Mouse (Mus musculus) stomach, embryonic 15.5 days (tissue): Measurements from ENCODE around the gene Teddm3. TPM values are rescaled to one million over a fixed set of nuclear protein-coding genes. Genes with fewer than 3 reads are reported as not detected.
A peak's percentile ranks its signal among the peaks of the same experiment; 100 is the strongest.
"Not testable (repeated sequence)": the region's sequence is repeated elsewhere in the genome, so short reads cannot be mapped to it uniquely, and the experiment has no call there.

Experiments
- ATAC-seq: fragments of 200-750 bp; cut with Nextera tagmentation; 2 replicates; pipeline ENCODE4 v1.8.0; 2017; ENCODE audit warnings: low read depth, moderate number of reproducible peaks, moderate TSS enrichment; ENCODE audit not compliant: insufficient read depth, low FRiP score
- H3K27ac ChIP-seq: fragments of 300-500 bp; sonication (generic); 2 replicates; pipeline ENCODE4 v1.5.1; 2015; ENCODE audit warnings: mild to moderate bottlenecking, inconsistent platforms
- H3K27me3 ChIP-seq: fragments of 300-500 bp; sonication (generic); replicated peaks from 2 replicates; pipeline ENCODE4 v1.6.1; 2015; ENCODE audit warnings: inconsistent platforms
- H3K36me3 ChIP-seq: fragments of 300-500 bp; sonication (generic); 2 replicates; pipeline ENCODE4 v1.6.1; 2015; ENCODE audit warnings: inconsistent platforms
- H3K4me1 ChIP-seq: fragments of 300-500 bp; sonication (generic); 2 replicates; pipeline ENCODE4 v1.6.1; 2015; ENCODE audit warnings: inconsistent platforms
- H3K4me2 ChIP-seq: fragments of 300-500 bp; sonication (generic); 2 replicates; pipeline ENCODE4 v1.6.1; 2015; ENCODE audit warnings: mild to moderate bottlenecking, inconsistent platforms
- H3K4me3 ChIP-seq: fragments of 300-500 bp; sonication (generic); replicated peaks from 2 replicates; pipeline ENCODE4 v1.5.1; 2015; ENCODE audit warnings: inconsistent platforms
- H3K9ac ChIP-seq: fragments of 300-500 bp; sonication (generic); 2 replicates; pipeline ENCODE4 v1.6.1; 2015; ENCODE audit warnings: inconsistent platforms
- H3K9me3 ChIP-seq: fragments of 300-500 bp; sonication (generic); 2 replicates; pipeline ENCODE4 v1.6.1; 2016; ENCODE audit warnings: inconsistent platforms
- WGBS: fragments of 180-500 bp; shearing (Covaris S2); methylation state at CpG from one replicate; pipeline ENCODE4 v1.1.7; 2015; 5-methylcytosine and 5-hydroxymethylcytosine counted together
- polyA plus RNA-seq: library from polyadenylated mRNA; unstranded; fragments of >200 nt; fragmentation: Nextera tagmentation; extraction: Ambion mirVana; gene quantifications from 2 replicates; pipeline ENCODE4 v1.2.1, GENCODE M21; 2015

Gene Teddm3
- polyA plus RNA-seq, 1 experiment from 2014 or later = 5.8 TPM

DNA sequence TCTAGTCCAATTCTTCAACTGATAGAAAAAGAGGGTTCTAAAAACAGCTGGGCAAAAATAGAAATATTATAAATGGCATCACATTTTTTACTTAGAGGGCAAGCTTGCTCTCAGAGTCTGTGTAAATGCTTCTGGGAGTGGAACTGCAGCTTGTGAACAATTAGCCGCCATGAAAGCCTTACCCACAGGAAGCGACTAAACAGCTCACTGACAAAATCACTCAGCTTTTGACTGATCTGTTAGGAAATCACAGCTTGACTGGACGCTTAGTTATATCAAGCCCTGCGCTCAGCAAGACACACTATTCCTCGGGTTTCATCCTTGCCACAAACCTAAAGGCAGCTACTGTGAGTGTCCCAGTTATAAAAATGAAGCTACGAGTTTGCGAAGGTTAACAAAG, 33.8 kb upstream of the Teddm3 start:
- no peak for ATAC-seq
- Histone ChIP-seq H3K4me2 (no peak overlapping the region), H3K27me3 (no peaks in the 10 kb centered on the region), H3K36me3 (no peaks in the 10 kb centered on the region), H3K4me3 (no peak overlapping the region), H3K27ac (no peak overlapping the region), H3K9me3 (no peaks in the 10 kb centered on the region), H3K9ac (no peak overlapping the region), H3K4me1 (no peaks in the 10 kb centered on the region)
- WGBS = 46% methylated on average over 7 of the region's 7 CpGs

DNA sequence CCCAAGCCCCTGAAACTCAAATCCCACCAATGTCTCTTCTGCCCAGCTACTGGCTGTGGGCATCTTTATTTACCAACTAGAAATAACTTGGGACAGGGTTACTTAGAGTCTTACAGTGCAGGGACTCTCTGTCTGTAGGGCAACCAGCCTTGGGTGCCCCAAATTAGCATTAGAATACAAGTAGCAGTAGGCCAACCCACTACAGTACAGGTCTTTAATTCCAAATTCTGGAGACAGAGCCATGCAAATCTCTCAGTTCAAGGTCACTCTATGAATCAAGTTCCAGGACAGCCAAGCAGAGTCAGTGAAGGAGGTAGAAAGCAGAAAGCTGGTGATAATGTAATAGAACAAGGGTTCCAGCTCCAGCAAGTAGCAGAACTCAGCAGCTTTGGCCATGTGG, 30.9 kb upstream of the Teddm3 start:
- Histone ChIP-seq H3K27me3 (no peaks in the 10 kb centered on the region), H3K4me3 (no peak overlapping the region), H3K9me3 (no peaks in the 10 kb centered on the region), H3K4me1 (no peaks in the 10 kb centered on the region), H3K27ac (no peak overlapping the region), H3K9ac (no peak overlapping the region), H3K36me3 (no peaks in the 10 kb centered on the region), H3K4me2 (no peak overlapping the region)
- ATAC-seq = no peak

DNA sequence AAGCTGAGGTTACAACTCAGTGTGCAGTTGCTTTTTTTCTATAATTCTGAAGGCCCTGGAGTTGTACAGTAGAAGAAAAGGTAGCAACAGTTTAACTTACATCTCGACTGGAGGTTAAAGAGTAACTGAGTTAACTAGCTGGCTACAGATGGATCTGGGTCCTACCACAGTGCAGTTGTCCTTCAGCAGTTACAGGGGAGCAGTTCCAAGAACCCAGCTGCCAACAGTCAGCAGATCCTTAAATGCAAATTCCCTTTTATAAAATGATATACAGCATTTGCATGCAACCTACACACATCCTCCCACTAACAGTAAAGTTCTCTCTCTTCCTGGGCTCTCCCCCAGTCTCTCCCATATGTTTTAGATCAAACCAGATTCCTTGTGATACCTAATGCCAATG, 28.3 kb upstream of the Teddm3 start:
- ATAC-seq = no peak
- Histone ChIP-seq H3K36me3 (no peaks in the 10 kb centered on the region), H3K9ac (no peak overlapping the region), H3K4me3 (no peak overlapping the region), H3K9me3 (no peaks in the 10 kb centered on the region), H3K4me1 (no peaks in the 10 kb centered on the region), H3K4me2 (no peak overlapping the region), H3K27me3 (no peaks in the 10 kb centered on the region), H3K27ac (no peak overlapping the region)
- WGBS = 55% methylated on average over 1 of the region's 1 CpGs

DNA sequence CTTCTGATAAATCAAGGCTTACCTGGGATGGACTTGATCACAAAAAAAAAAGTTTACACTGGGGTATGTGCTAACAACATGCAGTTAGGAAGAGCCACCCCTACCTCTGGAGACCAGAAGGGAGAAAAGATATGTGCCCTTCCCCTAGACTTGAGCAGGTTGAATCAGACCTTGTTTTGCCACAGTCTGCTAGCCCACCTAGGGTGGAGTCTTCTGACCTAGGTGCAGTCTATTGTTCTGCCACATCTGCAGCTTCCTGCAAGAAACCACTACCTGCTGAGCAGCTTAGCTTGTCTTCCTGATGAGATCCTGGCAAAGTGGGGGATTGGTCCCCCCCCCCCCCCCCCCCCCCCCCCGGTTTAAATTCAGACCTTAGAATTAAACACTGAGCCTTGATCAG, 21.4 kb upstream of the Teddm3 start:
- no peaks in the 10 kb centered on the region for H3K27me3 ChIP-seq
- H3K4me1 ChIP-seq = no peaks in the 10 kb centered on the region
- no peak for ATAC-seq
- whole genome bisulfite sequencing = no CpG with 5 or more reads among the region's 1 CpGs
- no peak overlapping the region for H3K4me3 ChIP-seq
- H3K36me3 ChIP-seq = no peaks in the 10 kb centered on the region
- no peak overlapping the region for H3K9ac ChIP-seq
- H3K27ac ChIP-seq = no peak overlapping the region
- H3K9me3 ChIP-seq = no peaks in the 10 kb centered on the region
- H3K4me2 ChIP-seq = no peak overlapping the region

DNA sequence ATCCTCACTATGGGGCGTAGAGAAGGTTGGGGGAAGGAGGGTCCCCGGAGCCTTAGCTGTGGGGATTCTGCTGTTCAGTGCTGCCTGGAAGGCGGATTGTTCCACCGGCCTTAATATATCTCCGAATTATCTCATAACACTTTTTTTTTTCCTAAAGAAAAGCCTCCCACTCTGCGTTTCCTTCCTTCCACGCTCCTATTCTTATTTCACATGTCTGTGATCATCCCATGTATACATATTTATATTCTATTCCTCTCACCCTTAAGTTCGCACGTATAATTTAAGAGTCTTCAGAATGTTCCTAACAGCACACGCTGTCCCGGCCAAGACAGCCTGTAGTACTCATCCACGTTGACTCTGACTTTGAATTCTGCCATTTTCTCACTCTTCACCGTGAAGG, 14.9 kb upstream of the Teddm3 start:
- no peaks in the 10 kb centered on the region for H3K27me3 ChIP-seq
- H3K27ac ChIP-seq = no peak overlapping the region
- H3K4me3 ChIP-seq = no peak overlapping the region
- ATAC-seq = no peak
- no peaks in the 10 kb centered on the region for H3K36me3 ChIP-seq
- H3K9me3 ChIP-seq = no peaks in the 10 kb centered on the region
- H3K4me2 ChIP-seq = no peak overlapping the region
- WGBS = 86% methylated on average over 13 of the region's 13 CpGs
- H3K4me1 ChIP-seq = no peaks in the 10 kb centered on the region
- no peak overlapping the region for H3K9ac ChIP-seq

DNA sequence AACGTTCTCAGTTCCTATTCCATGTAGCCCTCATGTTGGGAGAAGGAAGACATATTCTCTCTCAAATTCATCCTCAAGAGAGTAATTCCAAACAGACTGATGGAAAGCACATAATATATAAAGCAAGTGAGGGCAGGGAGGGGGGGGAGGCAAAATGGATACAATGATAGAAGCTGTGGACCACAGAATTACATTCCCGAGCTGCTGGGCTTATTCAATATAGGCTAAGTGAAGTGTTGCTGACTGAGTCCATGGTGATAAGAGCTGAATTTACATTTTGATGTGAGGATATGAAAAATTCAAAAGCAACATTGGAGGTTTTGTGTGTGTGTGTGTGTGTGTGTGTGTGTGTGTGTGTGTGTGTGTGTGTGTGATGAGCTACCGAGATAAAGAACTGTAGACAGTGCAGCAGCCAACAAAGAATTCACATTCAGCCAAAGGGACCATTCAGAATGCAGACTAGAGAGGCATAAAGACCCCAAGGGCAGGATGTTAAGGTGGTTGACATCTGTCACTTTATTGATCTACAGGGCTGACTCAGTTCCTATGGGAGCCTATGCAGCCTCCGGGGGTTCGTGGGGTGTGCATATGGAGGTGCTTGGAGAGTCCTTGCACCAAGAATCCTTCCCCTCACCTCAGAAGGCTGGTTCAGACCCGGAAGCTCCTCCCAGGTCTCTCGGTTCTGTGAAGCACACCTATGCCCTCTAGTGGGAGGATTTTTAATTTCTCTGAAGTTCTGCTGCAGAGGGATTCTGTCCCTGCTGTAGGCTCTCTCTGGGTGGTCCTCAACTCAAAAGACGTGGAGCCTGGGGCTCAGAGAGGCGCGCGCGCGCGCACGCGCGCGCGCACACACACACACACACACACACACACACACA, 11.8 kb upstream of the Teddm3 start:
- not testable (repeated sequence) for H3K4me3 ChIP-seq, H3K9me3 ChIP-seq, H3K4me2 ChIP-seq, H3K27ac ChIP-seq, H3K4me1 ChIP-seq, H3K9ac ChIP-seq, H3K27me3 ChIP-seq, H3K36me3 ChIP-seq
- peak; percentile 63; the same call in 1 of the 2 replicates for ATAC-seq
- 20% methylated on average over 17 of the region's 19 CpGs for WGBS

DNA sequence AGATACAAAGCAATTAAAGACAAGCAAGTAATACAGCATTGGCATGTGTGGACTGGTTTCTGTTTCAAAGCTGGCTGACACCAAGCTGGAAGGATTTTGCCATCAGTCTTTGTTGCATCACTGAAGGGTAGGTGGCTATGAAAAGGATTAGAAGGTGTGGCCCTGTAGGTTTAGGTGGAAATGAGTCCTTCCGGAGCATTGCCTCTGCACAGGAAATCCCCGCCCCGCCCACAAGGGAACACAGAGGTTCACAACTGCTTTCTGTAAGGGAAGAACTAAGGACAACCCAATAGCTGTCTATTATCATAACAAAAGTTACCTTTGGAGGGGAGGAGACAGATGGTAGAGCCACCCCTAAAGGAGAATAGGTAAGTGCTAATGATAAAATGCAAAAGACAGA, 9.6 kb upstream of the Teddm3 start:
- WGBS = 80% methylated on average over 3 of the region's 3 CpGs

DNA sequence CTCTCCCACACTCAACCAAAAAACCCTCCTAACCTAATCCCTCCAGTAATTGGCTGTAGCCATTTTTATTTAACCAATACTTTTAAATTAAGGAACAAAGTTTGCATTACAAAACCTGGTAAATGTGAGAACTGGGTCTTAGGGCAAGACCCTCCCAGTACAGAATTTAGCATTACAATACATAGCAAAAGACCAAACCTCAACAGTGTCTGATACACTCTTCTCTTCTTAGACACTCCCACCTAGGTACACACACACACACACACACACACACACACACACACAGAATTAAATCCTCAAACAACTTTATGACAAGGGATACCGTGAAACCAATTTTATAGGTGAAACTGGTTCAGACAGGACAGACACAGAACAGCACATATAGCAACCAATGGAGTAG, 5.4 kb upstream of the Teddm3 start:
- not testable (repeated sequence) for H3K4me3 ChIP-seq, ATAC-seq, H3K9me3 ChIP-seq, H3K9ac ChIP-seq, H3K27ac ChIP-seq, H3K27me3 ChIP-seq, H3K4me2 ChIP-seq, H3K4me1 ChIP-seq, H3K36me3 ChIP-seq
- 90% methylated on average over 1 of the region's 1 CpGs for WGBS

More for the DNA sequence above, 9.6 kb upstream of the Teddm3 start:
- not testable (repeated sequence) for H3K9ac ChIP-seq, H3K4me1 ChIP-seq, ATAC-seq, H3K4me3 ChIP-seq, H3K4me2 ChIP-seq, H3K36me3 ChIP-seq, H3K27ac ChIP-seq, H3K27me3 ChIP-seq, H3K9me3 ChIP-seq

DNA sequence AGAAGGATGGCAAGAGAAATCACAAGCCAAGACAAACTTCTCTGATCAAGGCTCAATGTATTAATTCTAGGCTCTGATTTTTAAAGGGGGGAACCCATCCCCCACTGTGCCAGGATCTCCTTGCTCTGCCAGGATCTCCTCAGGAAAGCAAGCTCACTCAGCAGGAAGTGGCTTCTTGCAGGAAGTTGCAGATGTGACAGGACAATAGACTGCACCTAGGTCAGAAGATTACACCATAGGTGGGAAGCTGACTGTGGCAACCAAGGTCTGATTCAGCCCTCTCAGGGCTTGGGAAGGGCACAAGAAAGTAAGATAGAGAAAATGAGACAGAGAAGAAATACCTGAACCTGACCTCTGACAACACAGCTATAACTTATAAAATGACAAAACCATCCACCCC, 2.5 kb upstream of the Teddm3 start:
- not testable (repeated sequence) for H3K9me3 ChIP-seq, H3K9ac ChIP-seq, H3K27me3 ChIP-seq, H3K4me1 ChIP-seq, H3K4me3 ChIP-seq, ATAC-seq, H3K36me3 ChIP-seq, H3K27ac ChIP-seq, H3K4me2 ChIP-seq

DNA sequence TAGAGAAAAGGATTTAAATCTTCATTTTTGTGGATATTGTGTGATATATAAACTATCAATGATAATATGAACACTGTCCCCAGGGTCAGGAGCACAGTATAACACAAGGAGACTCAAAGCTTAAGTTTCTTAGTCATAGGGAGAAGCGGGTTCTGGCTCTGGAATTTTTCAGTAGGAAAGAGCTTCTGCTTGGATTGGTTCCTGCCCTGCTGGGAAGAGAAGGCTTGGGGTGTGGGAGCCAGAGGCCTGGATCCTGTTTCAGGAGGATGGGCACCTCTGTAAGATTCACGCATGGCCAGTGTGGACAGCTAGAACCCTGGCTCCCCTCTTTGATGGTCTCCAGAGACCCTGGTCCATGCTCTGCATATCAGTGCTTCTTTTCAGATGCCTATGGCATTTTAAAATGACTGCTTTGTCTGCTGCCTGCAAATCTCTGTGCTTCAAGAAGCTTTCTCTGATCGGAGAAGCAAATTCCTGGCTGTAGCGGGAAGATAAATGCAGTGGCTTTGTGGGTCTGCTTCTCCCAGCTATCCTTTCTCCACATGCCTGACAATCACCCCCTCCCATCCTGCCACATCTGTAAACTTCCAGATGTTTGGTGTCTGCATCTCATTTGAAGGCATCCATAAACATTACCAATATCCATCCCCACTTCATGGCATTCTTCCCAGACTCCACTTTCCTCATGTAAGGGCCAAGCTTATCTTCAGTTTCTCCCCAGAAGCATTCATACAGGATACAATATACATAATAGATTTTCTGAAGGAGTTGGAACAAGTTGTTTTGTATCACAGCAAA, 2.0 kb downstream of the Teddm3 start:
- Histone ChIP-seq H3K27ac (peak overlapping the region; percentile 90), H3K9me3 (no peaks in the 10 kb centered on the region), H3K4me1 (no peaks in the 10 kb centered on the region), H3K36me3 (no peaks in the 10 kb centered on the region), H3K4me3 (no peak overlapping the region), H3K9ac (no peak overlapping the region), H3K27me3 (no peaks in the 10 kb centered on the region), H3K4me2 (no peak overlapping the region)
- WGBS = 34% methylated on average over 4 of the region's 4 CpGs
- ATAC-seq = peak; percentile 61; the same call in 1 of the 2 replicates

DNA sequence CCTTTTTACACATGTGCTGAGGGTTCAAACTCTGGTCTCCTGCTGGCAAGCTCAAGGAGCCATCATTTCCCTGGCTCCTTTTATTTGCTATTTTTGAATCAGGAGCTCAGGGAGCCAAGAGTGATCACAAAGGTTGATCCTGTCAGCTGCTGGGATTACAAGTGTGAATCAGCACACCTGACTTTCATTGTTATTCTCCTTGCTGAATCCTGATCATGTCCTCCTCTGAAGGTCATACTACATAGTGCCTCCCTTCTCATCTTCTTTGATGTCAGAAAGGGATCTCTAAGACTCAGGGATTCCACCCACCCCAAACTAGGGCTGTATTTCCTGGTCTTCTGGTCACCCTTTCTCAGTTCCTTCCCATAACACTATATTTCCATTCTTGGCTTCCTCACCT, 3.9 kb downstream of the Teddm3 start:
- H3K4me2 ChIP-seq = no peak overlapping the region
- no peaks in the 10 kb centered on the region for H3K36me3 ChIP-seq
- H3K4me1 ChIP-seq = no peaks in the 10 kb centered on the region
- no peak overlapping the region for H3K27ac ChIP-seq
- H3K4me3 ChIP-seq = no peak overlapping the region
- no peaks in the 10 kb centered on the region for H3K9me3 ChIP-seq
- H3K27me3 ChIP-seq = no peaks in the 10 kb centered on the region
- no peak for ATAC-seq
- H3K9ac ChIP-seq = no peak overlapping the region

DNA sequence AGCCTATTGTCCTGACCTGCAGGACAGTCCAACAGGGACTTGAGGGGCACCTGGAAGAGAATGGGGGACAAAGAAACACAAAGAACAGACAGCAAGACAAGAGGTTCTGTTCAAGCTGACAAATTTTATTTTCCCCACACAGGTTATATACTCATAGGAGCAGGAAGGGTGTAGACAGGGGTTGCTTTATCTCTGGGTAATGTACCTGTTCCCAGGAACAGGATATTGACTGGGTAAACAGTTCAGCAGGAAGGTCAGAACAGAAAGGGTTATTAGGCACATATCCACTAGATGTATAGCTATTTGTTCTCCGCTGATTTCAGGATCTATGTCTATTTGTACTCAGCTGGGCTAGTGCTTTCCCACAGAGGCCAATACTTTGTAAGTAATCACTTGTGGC, 5.3 kb downstream of the Teddm3 start:
- not testable (repeated sequence) for H3K4me3 ChIP-seq, H3K36me3 ChIP-seq, H3K9me3 ChIP-seq, H3K27me3 ChIP-seq, H3K4me1 ChIP-seq, H3K4me2 ChIP-seq, H3K27ac ChIP-seq, H3K9ac ChIP-seq
- ATAC-seq = peak; percentile 59
- WGBS = 55% methylated on average over 1 of the region's 1 CpGs
